ENCODE assay signal across 13 mouse cellular contexts in the genomic region with DNA sequence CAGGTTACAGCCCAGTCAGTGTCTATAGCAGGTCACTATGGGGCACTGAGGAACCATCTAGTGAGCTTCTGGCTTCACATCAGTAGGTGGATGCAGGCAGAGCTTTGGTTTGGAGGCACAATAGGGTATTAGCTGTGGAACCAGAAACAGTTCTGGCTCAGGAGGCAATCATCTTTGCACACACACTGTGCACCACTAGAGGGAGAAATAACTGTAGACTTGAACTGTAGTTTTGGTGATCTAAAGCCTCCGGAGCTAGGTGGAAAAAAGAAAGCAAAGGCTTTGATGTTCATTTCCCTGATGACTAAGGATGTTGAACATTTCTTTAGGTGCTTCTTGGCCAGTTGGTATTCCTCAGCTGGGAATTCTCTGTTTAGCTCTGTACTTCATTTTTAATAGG.
DNase-seq lines count a peak whose midpoint lies in the region; ATAC-seq and TF ChIP-seq lines count a peak whose summit lies in the region.
"Had no signal": no experiment of that assay in that cellular context is flagged by ENCODE, and none has a peak within 500 bp of the region (broad histone marks: within the 10 kb centered on the region; RNA-seq: fewer than 3 reads in every experiment).

No protein-coding gene starts in this region.

- intact Hi-C loops in left cerebral cortex, adult 2 months (cut with DNase I): no loop called here
- intact Hi-C loops in left cerebral cortex, postnatal 14 days (cut with DNase I): no loop called here

- H3K27ac ChIP-seq in left cerebral cortex, adult 2 months: no peak overlapping the region
- H3K27ac ChIP-seq: embryonic facial prominence, embryonic 12.5 days; forebrain, embryonic 10.5 days had no signal

- DNase-seq in left cerebral cortex, adult 2 months (ENCODE audit: extremely low spot score in 1 of 2, low spot score in 2 of 2): no peak
- no peak for DNase-seq in left cerebral cortex, postnatal 14 days (ENCODE audit: low spot score in 2 of 2)
- DNase-seq in thymus, postnatal 10 days (ENCODE audit: low spot score in 2 of 2): peak; percentile 24 to 37
- DNase-seq in layer of hippocampus, postnatal 14 days (ENCODE audit: low spot score in 2 of 2): no peak
- no peak for DNase-seq in adrenal gland, adult 2 months
- DNase-seq: cerebellum, adult 8-10 months; layer of hippocampus, adult 9-11 months; lung, adult 2 months had no signal

- peak; percentile 46 for ATAC-seq in CD4-positive, CD25-positive, alpha-beta regulatory T cell, adult 4 months
- peak; percentile 63 for ATAC-seq in common myeloid progenitor, adult 5-6 weeks (replicated peaks; ENCODE audit: low read depth, poor library complexity, severe bottlenecking)

- TF ChIP-seq CTCF in left cerebral cortex, adult 2 months (IDR thresholded peaks at IDR 0.05): peak; percentile 42

- H3K4me3 ChIP-seq in left cerebral cortex, adult 2 months: no peak overlapping the region
- H3K4me3 ChIP-seq: embryonic facial prominence, embryonic 12.5 days; forebrain, embryonic 10.5 days; heart, embryonic 12.5 days had no signal

Comparison
In these comparisons a context has a peak if more than half of its experiments do, and no peak if none do; other contexts are left out.
1. DNase-seq: peak in thymus, postnatal 10 days (2 of 2); none in left cerebral cortex, adult 2 months (0 of 2), left cerebral cortex, postnatal 14 days (0 of 2), layer of hippocampus, postnatal 14 days (0 of 2) and adrenal gland, adult 2 months (single experiment).